Mouse (Mus musculus): ENCODE data around the gene D10Wsu102e. TPM values are rescaled to one million over a fixed set of nuclear protein-coding genes. Genes with fewer than 3 reads are reported as not detected.

Gene D10Wsu102e
- total RNA-seq (2023) = under 1 TPM; 0.44 to 0.56 TPM

DNA sequence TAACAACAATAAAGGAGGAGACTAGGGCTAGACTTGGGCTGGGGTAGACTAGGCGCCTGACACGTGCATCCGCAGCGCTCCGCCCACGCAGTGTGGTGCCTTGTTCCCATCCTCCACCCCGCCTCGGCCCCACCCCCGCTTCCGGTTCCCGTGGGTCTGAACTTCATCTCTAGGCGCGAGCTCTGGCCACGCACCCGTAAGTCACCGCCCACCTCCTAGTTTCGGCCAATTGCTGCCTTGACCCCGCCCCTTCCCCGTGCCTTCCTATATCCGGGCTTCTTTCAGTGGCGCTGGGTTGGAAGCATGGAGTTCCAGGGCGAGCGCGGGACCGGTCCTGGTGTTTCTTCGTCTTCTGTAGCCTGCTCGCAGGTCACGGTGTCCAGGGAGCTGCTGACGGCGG, at the start of gene D10Wsu102e:
D10Wsu102e (plus strand) TSS at position 266 of the 400 bp plus-strand sequence.

DNA sequence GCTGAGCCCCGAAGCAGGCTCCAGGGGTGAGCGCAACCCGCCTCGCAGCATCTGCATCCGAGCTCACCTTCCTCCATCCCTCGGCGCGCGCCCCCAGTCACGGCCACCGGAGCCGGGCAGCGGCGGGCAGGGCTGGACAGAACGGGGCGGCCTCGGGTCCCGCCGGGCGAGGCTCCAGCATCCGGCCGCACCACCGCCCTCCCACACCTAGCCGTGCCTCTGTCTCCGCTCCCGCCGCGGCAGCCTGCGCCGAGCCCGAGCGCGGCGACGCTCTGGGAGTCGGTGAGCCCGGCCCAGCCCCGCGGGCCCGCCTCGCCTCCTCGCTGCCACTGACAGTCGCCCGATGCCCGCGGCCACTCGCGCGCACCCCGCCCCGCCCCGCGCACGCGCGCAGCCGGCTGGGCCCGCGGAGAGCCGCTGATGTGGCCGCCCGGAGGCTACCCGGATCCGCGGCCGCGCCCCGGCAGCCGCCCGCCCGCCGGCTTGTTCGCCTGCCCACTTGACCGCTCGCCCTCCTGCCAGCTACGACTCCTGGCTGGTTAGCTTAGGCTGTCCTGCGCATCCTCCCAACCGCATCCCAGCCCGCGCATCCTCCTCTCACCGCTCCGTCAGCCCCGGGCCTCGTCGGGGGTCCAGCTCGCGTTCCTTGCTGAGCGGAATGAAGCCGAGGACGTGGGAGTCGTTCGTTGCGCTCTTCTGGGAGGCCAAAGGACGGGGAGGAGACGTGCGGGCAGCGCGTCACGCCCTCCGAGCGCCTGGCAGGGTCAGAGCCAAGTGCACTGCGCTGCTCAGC, 22.7 kb upstream of the D10Wsu102e start, which contains the start of gene Slc41a2:
Slc41a2 (minus strand) TSS at position 724 of the 793 bp plus-strand sequence.

DNA sequence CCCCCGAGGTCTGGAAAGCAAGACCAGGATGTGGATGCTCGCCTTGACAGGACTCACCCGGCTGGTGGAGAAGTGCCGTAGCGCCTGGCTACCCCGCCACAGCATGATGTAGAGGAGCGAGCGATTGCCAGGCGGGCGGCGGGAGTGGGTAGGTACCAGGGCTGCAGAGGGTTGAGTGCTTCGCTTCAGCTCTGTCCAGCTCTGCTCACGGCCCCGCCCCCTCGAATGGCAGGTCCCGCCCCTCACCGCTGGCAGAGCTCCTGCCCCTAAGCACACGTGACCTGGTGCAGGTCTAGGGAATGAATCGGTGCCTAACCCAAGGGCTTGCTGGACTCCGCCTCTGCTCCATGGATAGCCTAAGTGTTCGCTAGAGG, 173.9 kb downstream of the D10Wsu102e start, which contains the start of gene Aldh1l2:
Aldh1l2 (minus strand) TSS at position 231 of the 374 bp plus-strand sequence.

Other genes with a start within 250 kb of the D10Wsu102e start
- under 1 TPM; 0.86 to 0.98 TPM for gene Slc41a2, start 22.3 kb upstream of the D10Wsu102e start, total RNA-seq (2023)
- under 1 TPM in 1 of 2 experiments, not detected in 1; 0.07 TPM for gene Aldh1l2, start 173.9 kb downstream of the D10Wsu102e start, total RNA-seq (2023)
- gene Washc4, start 183.5 kb downstream of the D10Wsu102e start, total RNA-seq (2023) = 10 to 100 TPM; 25.4 to 29.2 TPM